Comparison of ENCODE assay signal across 8 mouse cellular contexts in genomic region chr4:155408695-155409057, GRCm38 (mm10). TPM values are rescaled to one million over a fixed set of nuclear protein-coding genes. Genes with fewer than 3 reads are reported as not detected.
DNase-seq lines count a peak whose midpoint lies in the region; ATAC-seq and TF ChIP-seq lines count a peak whose summit lies in the region.

No protein-coding gene starts in this region.

- no peaks in the 10 kb centered on the region for H3K79me2 ChIP-seq in myocyte (ENCODE audit: control insufficient read depth, insufficient read depth)

- H3K27me3 ChIP-seq in embryonic facial prominence, embryonic 12.5 days, result 0 out of 2 replicates have a peak, but pooled peaks cover 2% of the 10 kb centered on the region
- H3K27me3 ChIP-seq in hindbrain, postnatal 0 days (ENCODE audit: insufficient read depth, low read length), result no peaks in the 10 kb centered on the region
- H3K27me3 ChIP-seq in myocyte (ENCODE audit: control insufficient read depth, insufficient read depth, insufficient read length), result peaks cover 17% of the 10 kb centered on the region

- peak overlapping the region; percentile 64 for H3K4me2 ChIP-seq in embryonic facial prominence, embryonic 12.5 days (replicated peaks)
- peak overlapping the region; percentile 90 for H3K4me2 ChIP-seq in hindbrain, postnatal 0 days (ENCODE audit: low read depth, low read length)
- H3K4me2 ChIP-seq in myocyte (ENCODE audit: low read depth), result peak overlapping the region; percentile 72

- no peak overlapping the region for H3ac ChIP-seq in myocyte (ENCODE audit: control insufficient read depth, insufficient read length)

- TF ChIP-seq POLR2A in myocyte (IDR thresholded peaks at IDR 0.05; ENCODE audit: insufficient read length, low read depth), result no peak

- H3K9me3 ChIP-seq in embryonic facial prominence, embryonic 12.5 days, result no peaks in the 10 kb centered on the region
- H3K9me3 ChIP-seq in hindbrain, postnatal 0 days (ENCODE audit: low read length), result no peaks in the 10 kb centered on the region

- H3K27ac ChIP-seq in embryonic facial prominence, embryonic 12.5 days, result no peak overlapping the region
- H3K27ac ChIP-seq in hindbrain, postnatal 0 days, result no peak overlapping the region

- H3K4me1 ChIP-seq in embryonic facial prominence, embryonic 12.5 days, result peaks cover 6% of the 10 kb centered on the region; the same call in 1 of the 2 replicates
- no peaks in the 10 kb centered on the region for H3K4me1 ChIP-seq in hindbrain, postnatal 0 days (ENCODE audit: insufficient read depth, low read length)

- H3K9ac ChIP-seq in embryonic facial prominence, embryonic 12.5 days, result 0 out of 2 replicates have a peak overlapping the region, but pooled peaks have one; percentile 35
- 0 out of 2 replicates have a peak overlapping the region, but pooled peaks have one; percentile 46 for H3K9ac ChIP-seq in hindbrain, postnatal 0 days (replicated peaks; ENCODE audit: low read length)

- no peaks in the 10 kb centered on the region for H3K36me3 ChIP-seq in embryonic facial prominence, embryonic 12.5 days
- H3K36me3 ChIP-seq in hindbrain, postnatal 0 days (ENCODE audit: insufficient read depth, low read length), result no peaks in the 10 kb centered on the region
- no peaks in the 10 kb centered on the region for H3K36me3 ChIP-seq in myocyte (ENCODE audit: control insufficient read depth, insufficient read depth)

- peak overlapping the region; percentile 52 for H3K4me3 ChIP-seq in embryonic facial prominence, embryonic 12.5 days
- peak overlapping the region; percentile 54 for H3K4me3 ChIP-seq in hindbrain, postnatal 0 days (ENCODE audit: low read length)
- H3K4me3 ChIP-seq in myocyte, result peak overlapping the region; percentile 3

- peak; percentile 22 for DNase-seq in kidney, postnatal 10 days
- DNase-seq in kidney, postnatal 36 days, result no peak
- DNase-seq in hindbrain, postnatal 0 days (ENCODE audit: low spot score), result no peak
- DNase-seq in cerebellum, postnatal 10 days, result no peak
- no peak for DNase-seq in right cerebral cortex, adult 2 months (ENCODE audit: low spot score in 2 of 2)
- no peak for DNase-seq in gastrocnemius, adult 8-10 months (ENCODE audit: low spot score in 2 of 2)

- peak; percentile 68 for TF ChIP-seq CTCF in hindbrain, postnatal 0 days (IDR thresholded peaks at IDR 0.05; ENCODE audit: low read depth)

- no peak; the same call in 1 of the 2 replicates for ATAC-seq in embryonic facial prominence, embryonic 12.5 days (ENCODE audit: insufficient number of reproducible peaks, insufficient read depth, low FRiP score, low TSS enrichment)
- ATAC-seq in hindbrain, postnatal 0 days, result peak; percentile 68

- 3% methylated on average over 8 of the region's 8 CpGs for WGBS in embryonic facial prominence, embryonic 12.5 days
- WGBS in hindbrain, postnatal 0 days, result 2% methylated on average over 8 of the region's 8 CpGs

TF ChIP-seq in myocyte, 11 proteins besides CTCF, POLR2A, EP300 and RAD21:
- TF ChIP-seq E2F4 (IDR thresholded peaks at IDR 0.05; ENCODE audit: insufficient read depth), result no peak
- no peak for TF ChIP-seq MYOG (IDR thresholded peaks at IDR 0.05; ENCODE audit: control insufficient read depth in 1 of 3, insufficient read depth in 1 of 3, insufficient read length in 2 of 3, low read depth in 2 of 3)
- no peak for TF ChIP-seq REST (IDR thresholded peaks at IDR 0.05; ENCODE audit: insufficient read depth, insufficient read length)
- TF ChIP-seq SRF (IDR thresholded peaks at IDR 0.05; ENCODE audit: control insufficient read depth, insufficient read length, low read depth), result no peak
- TF ChIP-seq TCF3 (IDR thresholded peaks at IDR 0.05; ENCODE audit: insufficient read length, low read depth), result no peak
- TF ChIP-seq CEBPB (IDR thresholded peaks at IDR 0.05; ENCODE audit: insufficient read depth, poor library complexity, severe bottlenecking), result no peak

RNA-seq across cellular contexts. Expression of gene Cfap74, which starts 0.3 kb away (rescaled TPM):
- 4.9 and 6.9 TPM in 2 replicates for polyA plus RNA-seq in embryonic facial prominence, embryonic 12.5 days (2016; fragmentation: Nextera tagmentation; extraction: Ambion mirVana)
- total RNA-seq in hindbrain, postnatal 0 days (2014; rRNA removed), result 3.7 and 5.7 TPM in 2 replicates
- polyA plus RNA-seq in hindbrain, postnatal 0 days (2015; fragmentation: Nextera tagmentation; extraction: Ambion mirVana), result 5.2 and 5.5 TPM in 2 replicates
- 0.22 TPM for polyA plus RNA-seq in myocyte (2012; fragmentation: generic; extraction: Trizol)
- under 1 TPM; 0.22 to 0.47 (median 0.39) TPM for total RNA-seq in gastrocnemius, adult 8-10 months (2022)

RNA-seq across cellular contexts. Expression of gene Gabrd, which starts 10.8 kb away (rescaled TPM):
- not detected in 2 replicates for polyA plus RNA-seq in embryonic facial prominence, embryonic 12.5 days (2016; fragmentation: Nextera tagmentation; extraction: Ambion mirVana)
- total RNA-seq in hindbrain, postnatal 0 days (2014; rRNA removed), result 0.42 and 0.72 TPM in 2 replicates
- polyA plus RNA-seq in hindbrain, postnatal 0 days (2015; fragmentation: Nextera tagmentation; extraction: Ambion mirVana), result 0.29 and 0.50 TPM in 2 replicates
- polyA plus RNA-seq in myocyte (2012; fragmentation: generic; extraction: Trizol), result 0.10 TPM
- under 1 TPM; 0.67 to 0.92 (median 0.76) TPM for total RNA-seq in gastrocnemius, adult 8-10 months (2022)

RNA-seq across cellular contexts. Expression of gene Prkcz, which starts 47.5 kb away (rescaled TPM):
- 11.0 and 12.2 TPM in 2 replicates for polyA plus RNA-seq in embryonic facial prominence, embryonic 12.5 days (2016; fragmentation: Nextera tagmentation; extraction: Ambion mirVana)
- 85.0 and 85.1 TPM in 2 replicates for total RNA-seq in hindbrain, postnatal 0 days (2014; rRNA removed)
- polyA plus RNA-seq in hindbrain, postnatal 0 days (2015; fragmentation: Nextera tagmentation; extraction: Ambion mirVana), result 80.4 and 84.2 TPM in 2 replicates
- 0.36 TPM for polyA plus RNA-seq in myocyte (2012; fragmentation: generic; extraction: Trizol)
- 1 to 10 TPM; 1.8 to 2.9 (median 2.4) TPM for total RNA-seq in gastrocnemius, adult 8-10 months (2022)

Comparison
In these comparisons a context has a peak if more than half of its experiments do, and no peak if none do; other contexts are left out.
1. H3K4me3 ChIP-seq: peak in every context shown above with its lines; median percentile 54 in hindbrain, postnatal 0 days; 52 in embryonic facial prominence, embryonic 12.5 days; 3 in myocyte.